Mouse (Mus musculus): Measurements from ENCODE around the gene E2f7.

DNA sequence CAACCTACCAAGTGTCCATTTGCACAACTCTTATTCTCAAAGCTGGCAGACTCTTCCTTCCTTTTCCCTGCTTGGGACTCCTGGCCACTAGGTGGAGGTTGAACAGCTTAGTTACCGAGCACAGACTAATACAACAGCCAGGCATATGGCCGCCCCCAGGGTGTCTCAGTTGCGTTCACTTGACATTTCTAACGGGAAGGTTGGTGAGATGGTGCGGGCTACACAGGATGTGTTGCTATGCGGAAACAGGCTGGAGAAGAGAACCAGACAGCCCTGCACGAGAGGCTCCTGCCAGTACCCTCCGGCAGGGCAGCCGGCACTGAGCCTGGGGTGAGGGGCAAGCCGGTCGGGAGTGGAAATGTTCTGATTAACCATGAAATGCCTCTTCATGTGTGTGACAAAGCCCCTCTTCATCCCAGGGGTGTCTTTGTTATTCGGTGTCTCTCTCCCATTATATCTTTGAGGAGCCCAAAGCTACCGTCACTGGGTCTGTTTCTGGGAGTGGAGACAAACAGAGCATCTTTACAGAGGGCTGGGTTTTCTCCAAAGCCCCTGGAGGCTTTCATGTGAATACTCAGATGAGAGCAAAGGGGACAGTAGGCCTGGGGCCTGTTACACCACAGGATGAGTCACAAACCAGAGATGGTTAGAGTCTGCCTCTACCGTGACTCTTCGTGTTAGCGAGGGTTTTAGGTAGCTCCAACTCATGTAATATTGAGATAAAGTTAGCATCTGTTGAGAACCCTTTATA, 17.1 kb downstream of the E2f7 start:
- TF ChIP-seq CTCF (IDR thresholded peaks at IDR 0.05; ENCODE audit: low read depth), result no peak
- TF ChIP-seq EP300 (IDR thresholded peaks at IDR 0.05; ENCODE audit: low read depth), result no peak
